Mouse (Mus musculus) left cerebral cortex, postnatal 36 days (tissue): ENCODE data around the gene Irgq. TPM values are rescaled to one million over a fixed set of nuclear protein-coding genes. Genes with fewer than 3 reads are reported as not detected.
A peak's percentile ranks its signal among the peaks of the same experiment; 100 is the strongest.
"Not testable (repeated sequence)": the region's sequence is repeated elsewhere in the genome, so short reads cannot be mapped to it uniquely, and the experiment has no call there.

Source experiments
- DNase-seq, 2 experiments: peaks; one replicate each; pipeline ENCODE4 v3.0.0; 2021 to 2022; ENCODE audit warnings: low spot score in 2 of 2, mixed read lengths in 1 of 2
- intact Hi-C: fragments of 180-260 bp; cut with DNase I; formaldehyde crosslinking; loops from one replicate; pipeline ENCODE4 v1.15.1; 2025
- total RNA-seq, 2 experiments: library from RNA; stranded (reverse); gene quantifications; 2 replicates each; pipeline ENCODE4 v1.2.3; 2021

Gene Irgq
- 10 to 100 TPM; 80.8 to 89.2 TPM for total RNA-seq

DNA sequence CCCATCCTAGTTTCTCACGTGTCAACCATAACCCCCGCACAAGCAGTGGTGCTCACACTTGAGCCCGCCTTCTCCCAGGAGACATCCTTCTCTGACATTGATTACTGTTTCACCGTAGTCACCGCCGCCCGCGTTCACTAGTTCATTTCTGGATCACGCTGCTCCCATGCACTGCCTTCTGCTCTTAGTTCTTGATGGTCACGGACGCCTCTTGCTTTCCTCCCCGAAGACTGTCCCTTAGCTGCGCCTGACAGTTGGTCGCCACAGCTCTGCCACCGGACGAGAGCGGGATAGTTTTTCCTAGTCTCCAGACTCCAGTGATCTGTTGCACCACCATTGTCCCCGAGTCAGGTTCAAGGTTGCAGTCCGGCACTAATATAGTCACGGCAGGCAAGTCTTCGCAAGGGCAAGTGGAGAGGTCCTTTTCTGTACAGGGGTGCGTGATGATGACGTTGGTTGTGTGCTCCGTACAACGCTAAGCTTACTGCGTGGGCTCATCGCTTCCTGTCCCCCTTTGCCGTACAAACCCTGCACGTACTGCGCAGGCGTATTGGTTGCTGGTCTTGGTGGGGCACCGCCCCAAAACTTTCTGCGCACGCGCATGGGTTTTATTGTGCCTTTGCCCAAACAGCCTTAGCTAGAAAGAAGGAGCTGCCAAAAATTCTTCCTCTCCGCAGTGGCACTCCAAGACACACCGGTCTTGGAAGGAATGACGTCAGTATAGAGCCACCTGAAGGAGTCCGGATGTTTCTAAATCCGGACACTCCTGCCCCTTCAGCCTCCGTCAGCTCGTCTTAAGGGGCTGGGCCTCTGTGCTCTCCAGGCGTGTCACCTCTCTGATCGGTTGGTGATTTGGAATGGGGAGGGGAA is at the start of gene Irgq:
Gene Irgq (plus strand): TSS at position 628 of the 870 bp plus-strand sequence.
- intact Hi-C loops, result loop anchor here (1.0 to 2.0 kb wide), 2 partner anchors 17 to 23 kb away; partner anchors contain the start of gene Zfp428
- DNase-seq, result peak; percentile 99 to 100

DNA sequence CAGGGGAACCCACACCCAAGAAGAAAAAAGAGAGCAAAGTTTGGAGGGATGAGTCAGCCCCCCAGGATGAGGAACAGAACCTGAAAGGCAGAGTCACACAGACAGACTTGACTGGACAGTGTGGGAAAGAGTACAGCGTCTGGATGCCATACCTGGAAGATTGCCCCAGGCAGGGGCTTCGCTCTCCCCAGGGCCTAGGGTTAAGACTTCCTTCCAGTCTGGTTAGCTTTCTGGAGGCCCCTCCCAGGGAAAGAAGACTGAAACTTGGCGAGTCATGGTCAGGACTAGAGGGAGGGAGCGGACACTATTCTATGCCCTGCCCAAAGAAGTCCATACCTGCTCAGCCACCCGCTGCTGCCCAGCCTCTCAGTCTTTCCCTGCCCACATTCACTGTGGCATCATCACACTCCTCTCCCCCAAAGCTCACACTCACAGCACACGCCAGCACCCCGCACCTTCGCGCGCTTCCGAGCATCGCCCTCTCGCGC is 49.5 kb upstream of the Irgq start:
- intact Hi-C loops, result loop anchor here (1.0 to 2.0 kb wide), 2 partner anchors 26 to 36 kb away; partner anchors contain the start of gene Zfp428
- DNase-seq, result no peak

DNA sequence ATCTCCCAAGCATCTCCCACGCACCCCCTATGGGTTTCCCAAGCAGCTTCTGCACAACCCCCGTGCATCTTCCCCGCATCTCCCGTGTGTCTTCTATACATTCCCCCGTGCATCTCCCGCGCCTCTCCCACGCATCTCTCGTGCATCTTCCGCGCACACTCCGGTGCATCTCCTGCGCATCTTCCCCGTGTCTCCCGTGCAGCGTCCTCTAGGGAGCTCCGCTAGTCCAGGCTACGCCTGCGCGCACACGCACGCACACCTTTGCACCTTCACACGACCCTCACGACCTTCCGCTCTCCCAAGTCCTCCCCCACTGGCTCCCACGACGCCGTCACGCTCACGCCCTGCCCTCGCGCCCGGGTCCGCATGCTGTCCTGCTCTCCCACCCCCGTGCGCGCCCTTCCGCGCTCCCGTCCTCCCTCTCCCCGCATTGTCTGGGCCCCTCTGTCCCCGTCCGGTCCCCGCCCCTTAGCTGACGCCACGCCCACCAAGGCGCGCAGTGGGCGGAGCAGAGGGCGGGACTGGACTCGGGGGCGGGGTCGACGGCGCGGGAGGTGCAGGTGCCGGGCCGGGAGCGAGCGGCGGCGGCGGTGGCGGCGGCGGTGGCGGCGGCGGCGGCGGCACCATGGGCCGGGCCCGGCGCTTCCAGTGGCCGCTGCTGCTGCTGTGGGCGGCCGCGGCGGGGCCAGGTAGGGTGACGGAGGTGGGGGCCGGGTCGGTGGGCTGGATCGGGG is 48.8 kb upstream of the Irgq start, which contains the start of gene Cadm4:
Gene Cadm4 (plus strand): TSS at position 550 of the 734 bp plus-strand sequence.
- DNase-seq, result peak; percentile 90 to 94
- intact Hi-C loops, result loop anchor here (1.0 to 2.0 kb wide), 2 partner anchors 26 to 37 kb away; partner anchors contain the start of gene Zfp428

DNA sequence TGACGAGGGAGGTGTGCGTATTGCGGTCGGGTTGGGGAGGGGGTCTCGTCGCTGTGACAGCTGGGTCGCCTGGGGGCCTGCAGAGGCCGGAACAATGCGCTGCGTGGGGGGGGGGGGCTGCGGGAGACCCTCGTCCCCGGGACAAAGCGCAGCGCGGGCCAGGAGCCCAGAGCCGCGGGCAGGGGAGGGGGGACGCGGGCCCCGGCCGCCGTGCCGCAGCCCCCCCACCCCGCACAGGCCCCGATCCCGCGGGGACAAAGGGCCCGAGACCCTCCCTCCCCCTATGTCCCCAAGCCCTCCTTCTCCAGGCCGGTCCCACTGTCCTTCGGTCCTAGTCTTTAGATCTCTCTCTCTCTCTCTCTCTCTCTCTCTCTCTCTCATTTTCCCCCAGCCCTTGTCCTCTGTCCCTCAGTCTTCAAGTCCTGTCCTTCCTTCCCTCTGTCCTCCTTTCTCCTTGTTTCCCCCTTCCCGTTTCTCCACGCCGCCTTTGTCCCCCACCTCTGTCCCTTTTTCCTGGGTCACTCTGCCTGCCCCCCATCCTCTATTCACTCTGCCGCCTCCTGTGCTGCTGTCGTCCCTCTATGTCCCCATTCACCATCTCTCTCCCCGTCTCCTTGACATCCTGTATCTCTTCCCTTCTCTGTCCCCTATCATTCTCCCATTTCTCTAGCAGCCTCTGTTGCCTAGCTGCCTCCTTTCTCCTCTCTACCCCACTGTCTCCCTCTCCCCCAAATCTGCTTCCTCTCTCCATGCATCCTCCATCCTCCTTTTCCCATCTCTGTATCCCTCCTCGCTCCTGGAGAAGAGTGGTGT is 48.1 kb upstream of the Irgq start:
- intact Hi-C loops, result no loop called here
- peak in 1 of 2 experiments; percentile 19 for DNase-seq

DNA sequence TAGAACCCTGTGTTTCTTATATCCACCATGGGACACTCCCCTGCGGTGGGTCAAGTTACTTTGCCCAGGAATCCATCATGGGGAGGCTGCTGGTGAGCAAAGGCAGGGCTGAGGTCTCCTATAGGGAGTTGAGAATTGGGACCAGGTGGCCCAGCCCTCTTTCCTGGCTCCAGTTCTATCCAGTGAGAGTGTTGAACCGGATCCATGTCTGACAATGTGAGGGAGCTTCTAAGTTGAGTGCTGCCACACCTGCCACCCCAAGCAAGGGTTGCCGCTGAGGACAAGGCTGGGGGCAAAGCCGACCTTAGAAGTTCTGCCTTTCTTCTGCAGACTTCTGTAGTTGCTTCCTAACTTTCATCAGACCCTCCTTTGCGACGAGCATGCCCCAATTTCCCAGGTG is 47.2 kb upstream of the Irgq start:
- intact Hi-C loops, DNase-seq: not testable (repeated sequence)

DNA sequence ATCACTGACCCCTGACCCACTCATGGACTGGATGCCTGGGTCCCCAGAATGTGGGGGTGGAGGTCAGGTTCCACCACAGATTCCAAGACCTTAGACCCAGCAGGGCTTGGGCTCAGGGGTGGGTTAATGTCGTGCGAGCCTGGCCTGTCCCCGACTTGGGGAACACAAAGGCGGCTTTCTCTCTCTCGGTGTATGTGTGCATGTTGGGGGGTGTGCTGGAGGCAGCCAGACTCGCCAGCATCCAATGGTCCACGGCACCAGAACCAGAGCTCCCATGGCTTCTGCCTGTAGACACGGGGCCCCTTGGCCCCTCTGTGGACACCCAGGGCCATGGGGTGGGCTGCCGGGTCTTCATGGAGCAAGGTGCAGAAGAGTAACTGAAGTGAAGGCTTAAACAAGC is 45.0 kb upstream of the Irgq start:
- DNase-seq, result peak in 1 of 2 experiments; percentile 15
- intact Hi-C loops, result no loop called here

DNA sequence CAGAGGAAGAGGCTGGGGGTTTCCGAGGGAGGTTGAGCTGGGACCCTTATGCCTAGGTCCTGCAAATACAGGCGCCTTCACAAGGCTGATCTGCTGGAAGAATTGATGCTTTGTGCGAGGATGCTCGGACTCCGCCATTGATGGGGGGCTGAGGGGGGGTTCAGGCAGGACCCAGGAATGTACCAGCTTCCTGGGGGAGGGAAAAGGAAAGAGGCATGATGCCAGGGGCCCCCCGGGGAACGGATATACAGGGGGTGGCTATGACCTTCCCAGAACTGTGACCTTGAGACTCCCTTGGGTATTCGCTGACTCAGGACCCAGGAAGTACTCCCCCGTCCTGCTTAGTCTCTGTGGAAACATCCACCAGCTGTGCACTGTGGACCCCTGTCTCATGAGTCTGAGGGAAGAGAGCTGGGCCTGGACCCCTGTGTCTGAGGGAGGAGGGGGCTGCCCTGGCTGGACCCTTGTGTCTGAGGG is 43.8 kb upstream of the Irgq start:
- intact Hi-C loops, result no loop called here
- DNase-seq, result peak in 1 of 2 experiments; percentile 42

DNA sequence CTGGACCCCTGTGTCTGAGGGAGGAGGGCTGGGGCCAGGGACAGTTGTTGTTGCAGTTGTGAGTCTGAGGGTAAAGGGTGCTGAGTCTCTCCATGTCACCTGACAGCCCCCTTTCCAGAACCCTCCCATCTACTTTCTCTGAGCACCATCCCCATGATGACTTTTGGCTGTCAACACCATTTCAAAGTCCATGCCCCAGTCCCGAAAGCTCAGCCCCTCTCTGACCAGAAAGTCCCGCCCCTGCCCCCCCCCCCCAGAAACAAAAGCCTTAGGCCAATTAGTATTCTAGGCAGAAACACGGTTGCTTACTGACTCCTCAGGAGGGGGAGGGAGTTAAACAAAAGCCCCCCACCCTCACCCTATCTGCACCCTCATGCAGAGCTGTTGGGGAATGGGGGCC is 43.1 kb upstream of the Irgq start:
- intact Hi-C loops, result no loop called here
- DNase-seq, result no peak

DNA sequence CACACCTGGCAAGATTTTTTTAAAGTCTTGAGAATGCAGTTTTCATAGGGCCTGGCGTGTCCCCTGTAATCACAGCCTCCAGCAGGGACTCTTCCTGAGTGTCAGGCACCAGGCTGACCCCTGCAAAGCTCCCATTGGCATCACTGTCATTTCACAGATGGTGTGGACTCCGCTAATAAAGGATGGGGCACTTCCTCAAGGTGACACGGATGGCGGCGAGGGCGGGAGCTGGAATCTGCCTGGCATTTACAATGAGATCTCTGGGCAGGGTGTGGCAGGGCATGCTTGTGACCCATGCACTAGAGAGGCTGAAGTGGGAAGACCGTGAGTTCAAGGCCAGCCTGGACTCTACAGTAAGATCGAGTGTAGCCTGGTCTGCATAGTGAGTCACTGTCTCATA is 42.2 kb upstream of the Irgq start:
- DNase-seq, result no peak
- intact Hi-C loops, result no loop called here

DNA sequence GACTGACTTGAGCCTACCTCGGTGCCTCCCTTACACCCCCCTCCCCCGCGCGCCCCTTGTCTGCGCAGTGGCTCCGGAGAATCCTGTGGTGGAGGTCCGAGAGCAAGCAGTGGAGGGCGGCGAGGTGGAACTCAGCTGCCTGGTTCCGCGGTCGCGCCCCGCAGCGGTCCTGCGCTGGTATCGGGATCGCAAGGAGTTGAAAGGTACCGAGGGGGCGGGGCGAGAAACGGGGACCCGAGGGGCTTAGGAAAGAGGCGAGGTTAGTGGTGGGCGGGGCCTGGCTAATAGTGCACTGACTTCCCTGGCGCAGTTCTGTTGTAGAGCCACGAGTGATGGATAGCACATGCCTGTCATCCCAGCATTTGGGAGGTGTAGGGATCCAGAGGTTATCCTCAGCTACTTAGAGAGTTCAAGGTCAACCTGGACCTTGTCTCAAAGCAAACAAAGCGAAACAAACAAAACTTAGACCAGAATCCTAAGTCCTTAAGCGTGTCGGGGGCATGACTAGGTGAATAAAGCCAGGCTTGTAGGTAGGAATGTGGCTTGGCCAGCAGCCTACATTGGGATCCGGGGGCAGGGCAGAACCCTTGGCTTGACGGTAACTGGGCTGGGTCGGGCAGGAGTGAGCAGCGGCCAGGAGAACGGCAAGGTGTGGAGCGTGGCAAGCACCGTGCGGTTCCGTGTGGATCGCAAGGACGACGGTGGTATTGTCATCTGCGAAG is 30.5 kb upstream of the Irgq start:
- intact Hi-C loops, result no loop called here
- DNase-seq, result no peak

DNA sequence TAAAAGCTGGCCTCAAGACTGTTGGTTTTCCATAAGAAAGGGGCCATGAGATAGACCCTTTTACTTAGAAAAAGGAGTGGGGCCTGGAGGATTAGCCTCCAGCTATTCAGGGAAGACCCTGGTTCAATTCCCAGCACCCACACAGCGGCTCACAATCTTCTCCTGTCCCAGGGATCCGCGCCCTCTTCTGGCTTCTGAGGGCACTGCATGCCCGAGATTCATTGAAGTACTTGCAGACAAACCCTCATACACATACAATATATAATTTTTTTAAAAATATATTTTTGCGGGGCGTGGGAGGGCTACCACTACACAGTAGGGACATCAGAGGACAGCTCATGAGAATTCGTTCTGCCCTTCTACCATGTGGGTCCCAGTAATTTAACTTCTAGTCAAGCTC is 29.6 kb upstream of the Irgq start:
- intact Hi-C loops, result no loop called here
- no peak for DNase-seq

DNA sequence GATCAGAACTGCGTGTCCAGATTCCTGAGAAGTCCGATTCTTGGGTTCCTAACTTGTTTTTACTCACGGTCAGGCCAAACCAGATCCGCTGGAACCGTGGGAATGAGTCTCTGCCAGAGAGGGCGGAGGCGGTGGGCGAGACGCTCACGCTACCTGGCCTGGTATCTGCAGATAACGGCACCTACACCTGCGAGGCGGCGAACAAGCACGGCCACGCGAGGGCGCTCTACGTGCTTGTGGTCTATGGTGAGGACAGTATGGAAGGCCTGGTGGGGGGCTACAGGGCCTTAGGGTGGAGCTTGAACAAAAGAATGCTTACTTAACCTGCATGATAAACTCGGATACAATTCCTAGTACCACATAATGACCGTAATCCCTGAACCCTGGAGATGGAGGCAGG is 29.0 kb upstream of the Irgq start:
- no peak for DNase-seq
- intact Hi-C loops, result no loop called here

DNA sequence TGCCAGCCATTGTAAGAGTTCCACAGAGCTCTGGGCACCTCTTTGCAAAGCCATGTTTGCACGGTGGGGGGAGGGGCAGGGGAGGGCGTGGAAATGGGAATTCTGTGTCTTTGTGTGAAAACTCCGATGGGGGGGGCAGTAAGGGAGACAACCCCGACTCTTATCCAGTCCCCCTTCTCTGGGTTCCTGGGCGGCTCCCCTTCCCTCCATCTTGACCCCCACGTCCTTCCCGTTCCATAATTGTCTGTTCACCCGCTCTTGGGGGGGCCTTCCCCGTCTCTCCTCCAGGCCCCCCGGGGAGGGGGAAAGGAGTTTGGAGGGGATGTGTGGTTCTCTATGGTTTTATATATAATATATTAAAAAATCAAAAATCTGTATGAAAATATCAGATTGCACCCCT is 26.5 kb upstream of the Irgq start:
- no peak for DNase-seq
- intact Hi-C loops, result no loop called here

DNA sequence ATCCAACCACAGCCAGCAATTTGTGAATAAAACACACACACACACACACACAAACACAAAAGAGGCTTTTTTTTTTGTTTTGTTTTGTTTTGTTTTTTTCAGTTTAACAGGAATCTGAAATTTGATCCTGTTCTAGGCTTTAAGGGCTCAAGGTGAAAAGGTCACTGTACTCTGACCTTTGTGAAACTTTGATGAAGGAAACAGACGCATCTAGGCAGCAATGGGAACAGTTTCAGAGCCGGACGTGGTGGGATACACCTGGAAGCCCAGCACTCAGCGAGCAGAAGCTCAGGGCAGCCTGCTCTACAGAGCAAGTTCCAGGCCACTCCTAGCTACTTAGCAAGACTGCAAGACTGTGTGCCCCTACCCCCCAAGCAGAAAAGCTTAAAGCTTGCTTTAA is 25.6 kb upstream of the Irgq start:
- DNase-seq, result no peak
- intact Hi-C loops, result no loop called here

DNA sequence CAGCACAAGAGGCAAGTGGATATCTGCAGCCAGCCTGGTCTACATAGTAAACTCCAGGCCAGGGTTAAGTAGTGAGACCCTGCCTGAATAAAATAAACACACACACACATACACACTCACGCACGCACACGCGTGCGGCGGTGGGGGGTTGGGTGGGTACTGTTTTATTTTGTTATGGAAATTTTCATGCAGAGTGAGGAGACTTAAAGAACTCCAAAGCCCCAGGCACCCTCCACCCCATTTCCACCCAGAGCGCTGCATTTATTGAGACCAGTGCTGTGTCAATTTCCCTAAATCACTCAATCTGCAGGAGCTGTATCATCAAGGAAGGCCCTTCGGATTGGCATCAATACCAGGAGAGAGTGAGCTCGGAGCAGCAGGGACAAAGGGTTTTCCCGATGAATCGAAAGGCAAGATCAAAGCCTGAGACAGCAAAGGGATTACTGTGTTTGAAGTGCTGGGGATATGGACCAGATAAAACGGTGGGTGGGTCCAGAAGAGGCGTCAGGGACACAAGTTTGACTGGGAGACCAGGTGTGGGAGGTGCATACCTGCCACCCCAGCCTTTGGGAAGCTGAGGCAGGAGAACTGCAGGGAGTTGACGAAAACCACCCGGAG is 24.9 kb upstream of the Irgq start:
- DNase-seq, result no peak
- intact Hi-C loops, result loop anchor here (2.0 kb wide), 1 partner anchor 25 kb away; the partner anchor contains the start of gene Irgq

DNA sequence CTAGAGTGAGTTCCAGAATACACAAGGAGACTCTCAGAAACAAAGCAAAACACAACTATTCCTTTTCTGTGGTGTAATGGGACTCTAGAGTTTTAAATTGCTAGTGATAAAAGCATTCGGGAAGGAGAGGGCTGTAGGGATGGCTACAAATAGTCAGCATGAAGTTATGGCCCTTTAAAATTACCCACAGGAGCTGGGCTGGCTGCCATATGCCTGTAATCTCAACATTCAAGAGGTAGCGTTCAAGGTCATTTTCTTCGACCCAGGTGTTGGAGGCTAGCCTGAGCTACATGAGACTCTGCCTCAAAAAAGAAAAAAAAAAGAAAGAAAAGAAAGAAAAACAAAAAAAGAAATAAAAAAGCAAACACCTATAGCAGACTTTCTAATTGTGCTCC is 24.4 kb upstream of the Irgq start:
- intact Hi-C loops, result loop anchor here (2.0 kb wide), 1 partner anchor 25 kb away; the partner anchor contains the start of gene Irgq
- no peak for DNase-seq

DNA sequence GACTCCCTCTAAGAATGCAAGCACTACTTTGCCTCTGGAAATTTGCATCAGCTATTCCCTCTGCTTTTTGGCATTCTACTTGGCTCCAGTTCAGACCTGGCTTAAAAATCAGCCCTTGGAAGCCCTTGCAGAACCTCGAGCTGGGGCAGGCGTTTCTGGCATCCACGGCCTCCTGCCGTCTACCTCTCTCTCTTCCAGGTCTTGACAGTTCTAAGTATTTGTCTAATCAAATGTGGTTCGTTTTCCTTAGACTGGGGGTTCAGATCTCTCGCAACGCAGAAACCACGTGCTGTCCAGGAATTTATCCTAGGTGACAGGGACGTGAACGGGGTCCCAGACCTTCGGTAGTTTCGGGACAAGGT is 24.0 kb upstream of the Irgq start:
- intact Hi-C loops, result loop anchor here (2.0 kb wide), 1 partner anchor 24 kb away; the partner anchor contains the start of gene Irgq
- peak in 1 of 2 experiments; percentile 71 for DNase-seq
